ENCODE assay signal across 18 mouse cellular contexts in genomic region chr6:88826088-88826487, GRCm38 (mm10). TPM values are rescaled to one million over a fixed set of nuclear protein-coding genes. Genes with fewer than 3 reads are reported as not detected.
A peak's percentile ranks its signal among the peaks of the same experiment; 100 is the strongest.
DNase-seq lines count a peak whose midpoint lies in the region; TF ChIP-seq lines count a peak whose summit lies in the region.
"Had no signal": no experiment of that assay in that cellular context is flagged by ENCODE, and none has a peak within 500 bp of the region (broad histone marks: within the 10 kb centered on the region; RNA-seq: fewer than 3 reads in every experiment).

No protein-coding gene starts in this region.

- TF ChIP-seq EP300 in CH12.LX (IDR thresholded peaks at IDR 0.05; ENCODE audit: low read length): no peak

- peaks cover 51 to 60% of the 10 kb centered on the region in 2 experiments for H3K36me3 ChIP-seq in CH12.LX (replicated peaks in 1 of 2; ENCODE audit: control insufficient read depth in 1 of 2, insufficient read depth in 1 of 2, low read length in 1 of 2)
- H3K36me3 ChIP-seq in macrophage (ENCODE audit: inconsistent target): no peaks in the 10 kb centered on the region
- H3K36me3 ChIP-seq: heart, embryonic 15.5 days; limb, embryonic 12.5 days; lung, embryonic 15.5 days; midbrain, embryonic 13.5 days; neural tube, embryonic 13.5 days; stomach, embryonic 15.5 days had no signal

- H3K9ac ChIP-seq in CH12.LX (ENCODE audit: insufficient read depth, low read depth): no peak overlapping the region
- H3K9ac ChIP-seq: heart, embryonic 15.5 days; limb, embryonic 12.5 days; liver, embryonic 15.5 days; lung, embryonic 15.5 days; neural tube, embryonic 13.5 days; stomach, embryonic 15.5 days had no signal

- H3K4me3 ChIP-seq in layer of hippocampus, adult 2 months: no peak overlapping the region
- no peak overlapping the region for H3K4me3 ChIP-seq in CH12.LX (replicated peaks in 1 of 3; ENCODE audit: low read depth in 2 of 3, low read length in 2 of 3, poor library complexity in 1 of 3)
- no peak overlapping the region for H3K4me3 ChIP-seq in macrophage (ENCODE audit: inconsistent target)
- H3K4me3 ChIP-seq: heart, embryonic 15.5 days; limb, embryonic 12.5 days; liver, embryonic 15.5 days; lung, embryonic 15.5 days; midbrain, embryonic 13.5 days; neural tube, embryonic 13.5 days; stomach, embryonic 15.5 days had no signal

- TF ChIP-seq POLR2A in CH12.LX (IDR thresholded peaks at IDR 0.05; ENCODE audit: low read depth, low read length): no peak

- H3K9me3 ChIP-seq in CH12.LX (replicated peaks; ENCODE audit: low read length): no peaks in the 10 kb centered on the region
- H3K9me3 ChIP-seq: heart, embryonic 15.5 days; limb, embryonic 12.5 days; liver, embryonic 15.5 days; lung, embryonic 15.5 days; midbrain, embryonic 13.5 days; neural tube, embryonic 13.5 days; stomach, embryonic 15.5 days had no signal

- H3K27ac ChIP-seq in layer of hippocampus, adult 2 months: peak overlapping the region; percentile 84
- peak overlapping the region; percentile 25; the same call in 1 of the 2 replicates for H3K27ac ChIP-seq in CH12.LX (ENCODE audit: insufficient read depth, low read depth)
- peak overlapping the region; percentile 80 for H3K27ac ChIP-seq in macrophage
- H3K27ac ChIP-seq: heart, embryonic 15.5 days; limb, embryonic 12.5 days; liver, embryonic 15.5 days; lung, embryonic 15.5 days; midbrain, embryonic 13.5 days; stomach, embryonic 15.5 days had no signal

- H3K79me2 ChIP-seq in CH12.LX (replicated peaks; ENCODE audit: control insufficient read depth, extremely low read depth, insufficient read depth, poor library complexity, severe bottlenecking): no peaks in the 10 kb centered on the region
- no peaks in the 10 kb centered on the region for H3K79me2 ChIP-seq in macrophage (ENCODE audit: inconsistent target)

- WGBS in macrophage (ENCODE audit: missing documents): 14% methylated on average over 3 of the region's 3 CpGs

- TF ChIP-seq CTCF in layer of hippocampus, adult 2 months (conservative IDR thresholded peaks at IDR 0.05): no peak
- no peak for TF ChIP-seq CTCF in CH12.LX (conservative IDR thresholded peaks at IDR 0.05 in 1 of 2, IDR thresholded peaks at IDR 0.05 in 1 of 2; ENCODE audit: low read depth in 2 of 2, low read length in 2 of 2)

- DNase-seq in heart, adult 11 months: peak; percentile 95
- no peak for DNase-seq in heart, adult 9 months (ENCODE audit: low spot score in 2 of 2)
- DNase-seq in layer of hippocampus, adult 2 months (ENCODE audit: low spot score in 2 of 2): no peak
- no peak for DNase-seq in layer of hippocampus, postnatal 10 days (ENCODE audit: low spot score in 2 of 2)
- DNase-seq in CH12.LX (ENCODE audit: extremely low read depth): no peak
- DNase-seq in frontal cortex, postnatal 25 days (ENCODE audit: low spot score in 2 of 2): no peak
- no peak for DNase-seq in ovary, postnatal 36 days (ENCODE audit: low spot score)
- DNase-seq: cerebellum, adult 18-20 months; kidney, adult 9 months; thymus, adult 18-20 months had no signal

- in situ Hi-C loops in CH12.LX (cut with MboI; ENCODE audit: low pct_ligation_motif_present, low pct_unique_long_range_greater_than_20kb, low sequenced_read_pairs): loop anchor here (5.0 kb wide), 1 partner anchor 94 kb away; no protein-coding TSS in a partner anchor

- H3K4me1 ChIP-seq in CH12.LX (ENCODE audit: control insufficient read depth in 1 of 2, insufficient read depth in 2 of 2): peaks cover 45 to 77% of the 10 kb centered on the region in 2 experiments

- no peak for TF ChIP-seq RAD21 in CH12.LX (IDR thresholded peaks at IDR 0.05; ENCODE audit: low read depth, low read length)

- H3K4me2 ChIP-seq in CH12.LX (ENCODE audit: insufficient read depth, low read depth, poor library complexity, severe bottlenecking): no peak overlapping the region
- H3K4me2 ChIP-seq: heart, embryonic 15.5 days; limb, embryonic 12.5 days; liver, embryonic 15.5 days; lung, embryonic 15.5 days; midbrain, embryonic 13.5 days; neural tube, embryonic 13.5 days; stomach, embryonic 15.5 days had no signal

- no peaks in the 10 kb centered on the region for H3K27me3 ChIP-seq in CH12.LX (replicated peaks)
- H3K27me3 ChIP-seq: heart, embryonic 15.5 days; liver, embryonic 15.5 days; lung, embryonic 15.5 days; midbrain, embryonic 13.5 days; neural tube, embryonic 13.5 days; stomach, embryonic 15.5 days had no signal

- dilution Hi-C loops in CH12.LX (cut with MboI; ENCODE audit: extremely low pct_ligation_motif_present, extremely low pct_unique_long_range_greater_than_20kb, low sequenced_read_pairs): no loop called here

TF ChIP-seq in CH12.LX, 34 proteins besides CTCF, POLR2A, EP300 and RAD21:
- no peak for TF ChIP-seq ZKSCAN1 (IDR thresholded peaks at IDR 0.05; ENCODE audit: borderline replicate concordance, low read depth, low read length)
- no peak for TF ChIP-seq USF1 (IDR thresholded peaks at IDR 0.05; ENCODE audit: low read depth, low read length)
- no peak for TF ChIP-seq MAZ (IDR thresholded peaks at IDR 0.05; ENCODE audit: low read depth, low read length)

RNA-seq across cellular contexts. Expression of gene Abtb1, which starts 15.7 kb away (rescaled TPM):
- 10 to 100 TPM; 33.4 to 37.1 TPM for total RNA-seq in layer of hippocampus, adult 2 months (2021)
- total RNA-seq in layer of hippocampus, postnatal 10 days (2021): 10 to 100 TPM; 23.2 to 26.7 TPM
- total RNA-seq in CH12.LX (2012; rRNA removed) (11.2 and 18.4 TPM in 2 replicates), CH12.LX (2014; rRNA removed) (13.0 and 14.9 TPM in 2 replicates)
- polyA plus RNA-seq in CH12.LX (2012; ENCODE audit: insufficient read length, low read depth) (17.8 and 20.8 TPM in 2 replicates), macrophage (2018) (16.1 to 46.0 TPM (median 26.7 TPM) in 3 replicates)
- 100 to 1,000 TPM in 5 of 26 experiments, 10 to 100 TPM in 21; 19.7 to 132 (median 61.4) TPM for total RNA-seq in macrophage (2018; cell fraction: chromatin; rRNA removed)
- total RNA-seq in macrophage (2018; cell fraction: cytosol; rRNA removed): 10 to 100 TPM; 13.7 to 42.8 (median 24.3) TPM
- 10 to 100 TPM; 19.0 to 90.2 (median 43.4) TPM for total RNA-seq in macrophage (2018; cell fraction: nucleus; rRNA removed)

RNA-seq across cellular contexts. Expression of gene Podxl2, which starts 48.8 kb away (rescaled TPM):
- 100 to 1,000 TPM; 160 to 165 TPM for total RNA-seq in layer of hippocampus, adult 2 months (2021)
- total RNA-seq in layer of hippocampus, postnatal 10 days (2021): 100 to 1,000 TPM; 308 to 330 TPM
- 0.34 and 0.81 TPM in 2 replicates for total RNA-seq in CH12.LX (2012; rRNA removed)
- 0.57 and 0.93 TPM in 2 replicates for total RNA-seq in CH12.LX (2014; rRNA removed)
- polyA plus RNA-seq in CH12.LX (2012; ENCODE audit: insufficient read length, low read depth): 0.79 TPM in 1 of 2 replicates, not detected in the other
- 1 to 10 TPM in 1 of 26 experiments, under 1 TPM in 1, not detected in 24; 0.57 to 2.8 TPM for total RNA-seq in macrophage (2018; cell fraction: chromatin; rRNA removed)
- under 1 TPM in 3 of 26 experiments, not detected in 23; 0.10 to 0.32 (median 0.24) TPM for total RNA-seq in macrophage (2018; cell fraction: cytosol; rRNA removed)
- total RNA-seq in macrophage (2018; cell fraction: nucleus; rRNA removed): under 1 TPM in 1 of 26 experiments, not detected in 25; 0.62 TPM
- polyA plus RNA-seq in macrophage (2018): 0.11 TPM in 1 of 3 replicates, not detected in the others

Comparison
In these comparisons a context has a peak if more than half of its experiments do, and no peak if none do; other contexts are left out.
1. H3K27ac ChIP-seq: peak in every context shown above with its lines; median percentile 84 in layer of hippocampus, adult 2 months; 80 in macrophage; 25 in CH12.LX.
2. RNA of gene Podxl2, which starts 48.8 kb away (total RNA-seq): 308 to 330 TPM in layer of hippocampus, postnatal 10 days and 160 to 165 TPM in layer of hippocampus, adult 2 months; 0.34 to 0.93 TPM in CH12.LX; every median in the first group is over 10 times any median in the second.